Mouse (Mus musculus) CH12.LX (cell line): Measurements from ENCODE around the gene Stox1.

Experiments
- CTCF ChIP-seq, 2 experiments: IDR thresholded peaks in 1 of 2; conservative IDR thresholded peaks in 1 of 2; 2 replicates each; pipeline ENCODE4 v1.5.1; 2011 to 2012; ENCODE audit warnings: low read depth in 2 of 2, low read length in 2 of 2, improper control_type of control experiment in 1 of 2, inconsistent platforms in 1 of 2, mild to moderate bottlenecking in 1 of 2, moderate library complexity in 1 of 2
- JUND ChIP-seq: conservative IDR thresholded peaks from 2 replicates; pipeline ENCODE4 v1.6.1; 2011; ENCODE audit warnings: low read depth, low read length, improper control_type of control experiment
- MAX ChIP-seq: IDR thresholded peaks from 2 replicates; pipeline ENCODE4 v1.6.1; 2011; ENCODE audit warnings: low read length, improper control_type of control experiment
- MAZ ChIP-seq: IDR thresholded peaks from 2 replicates; pipeline ENCODE4 v1.6.1; 2012; ENCODE audit warnings: low read depth, mild to moderate bottlenecking, inconsistent platforms, low read length, improper control_type of control experiment, moderate library complexity
- USF1 ChIP-seq: IDR thresholded peaks from 2 replicates; pipeline ENCODE4 v1.6.1; 2014; ENCODE audit warnings: low read depth, mild to moderate bottlenecking, inconsistent platforms, low read length, improper control_type of control experiment
- USF2 ChIP-seq: conservative IDR thresholded peaks from 2 replicates; pipeline ENCODE4 v1.6.1; 2011; ENCODE audit warnings: low read depth, low read length, improper control_type of control experiment

- TF ChIP-seq MAX, result no peak
- no peak for TF ChIP-seq USF1
- no peak for TF ChIP-seq MAZ
- TF ChIP-seq CTCF (conservative IDR thresholded peaks at IDR 0.05 in 1 of 2, IDR thresholded peaks at IDR 0.05 in 1 of 2; ENCODE audit: low read depth in 2 of 2, low read length in 2 of 2), result no peak
- no peak for TF ChIP-seq USF2
- TF ChIP-seq JUND, result no peak
Measured at GRCm38 (mm10) chr10:62724936-62725335, 992 bp downstream of the Stox1 start.
